Mouse (Mus musculus): ENCODE measurements at regions not wholly inside any gene's neighbourhood (a gene's known extent, or its start where the extent isn't known, plus 50 kb on each side); places are given as distances from the start of the nearest gene placed in this dataset.
A peak's percentile ranks its signal among the peaks of the same experiment; 100 is the strongest.

GRCm38 (mm10) chr10:24357636-24358035 is 134.3 kb downstream of the Moxd1 start:
- DNase-seq, result no peak
- no peak overlapping the region for H3K27ac ChIP-seq
- TF ChIP-seq CTCF (IDR thresholded peaks at IDR 0.05), result no peak
- H3K4me3 ChIP-seq, result no peak overlapping the region
- intact Hi-C loops (cut with DNase I), result no loop called here

GRCm38 (mm10) chr10:24361424-24361823 is 138.1 kb downstream of the Moxd1 start:
- H3K27ac ChIP-seq, result peak overlapping the region; percentile 56; the same call in 1 of the 2 replicates
- TF ChIP-seq CTCF (IDR thresholded peaks at IDR 0.05), result no peak
- no peak overlapping the region for H3K4me3 ChIP-seq
- no peak for DNase-seq
- intact Hi-C loops (cut with DNase I), result no loop called here

GRCm38 (mm10) chr10:24365369-24365768 is 142.1 kb downstream of the Moxd1 start:
- H3K4me3 ChIP-seq, result no peak overlapping the region
- DNase-seq, result no peak
- H3K27ac ChIP-seq, result no peak overlapping the region
- no peak for TF ChIP-seq CTCF (IDR thresholded peaks at IDR 0.05)
- intact Hi-C loops (cut with DNase I), result no loop called here

- DNase-seq, result no peak
- Histone ChIP-seq H3K27ac (no peak overlapping the region), H3K4me3 (no peak overlapping the region)
- no peak for TF ChIP-seq CTCF (IDR thresholded peaks at IDR 0.05)
- intact Hi-C loops (cut with DNase I), result no loop called here
Measured at GRCm38 (mm10) chr10:24367010-24367409, 143.7 kb downstream of the Moxd1 start.

- no peak overlapping the region for H3K4me3 ChIP-seq
- H3K27ac ChIP-seq, result no peak overlapping the region
- no peak for DNase-seq
- intact Hi-C loops (cut with DNase I), result no loop called here
- no peak for TF ChIP-seq CTCF (IDR thresholded peaks at IDR 0.05)
Measured at GRCm38 (mm10) chr10:24373957-24374356, 150.6 kb downstream of the Moxd1 start.

- Histone ChIP-seq H3K4me3 (no peak overlapping the region), H3K27ac (no peak overlapping the region)
- no peak for TF ChIP-seq CTCF (IDR thresholded peaks at IDR 0.05)
- DNase-seq, result no peak
- intact Hi-C loops (cut with DNase I), result no loop called here
Measured at GRCm38 (mm10) chr10:24379291-24379690, 156.0 kb downstream of the Moxd1 start.

GRCm38 (mm10) chr10:24380478-24381273 is 157.4 kb downstream of the Moxd1 start:
- DNase-seq, result no peak
- no peak overlapping the region for H3K27ac ChIP-seq
- TF ChIP-seq CTCF (IDR thresholded peaks at IDR 0.05), result no peak
- H3K4me3 ChIP-seq, result no peak overlapping the region
- intact Hi-C loops (cut with DNase I), result no loop called here

GRCm38 (mm10) chr10:24381917-24382316 is 158.6 kb downstream of the Moxd1 start:
- Histone ChIP-seq H3K27ac (no peak overlapping the region), H3K4me3 (no peak overlapping the region)
- peak; percentile 82 for TF ChIP-seq CTCF (IDR thresholded peaks at IDR 0.05)
- peak; percentile 62 for DNase-seq
- intact Hi-C loops (cut with DNase I), result loop anchor here (1.0 to 2.0 kb wide), 2 partner anchors 209 to 241 kb away; no protein-coding TSS in a partner anchor

- peak; percentile 22 for DNase-seq
- TF ChIP-seq CTCF (IDR thresholded peaks at IDR 0.05), result no peak
- Histone ChIP-seq H3K27ac (peak overlapping the region; percentile 53), H3K4me3 (no peak overlapping the region)
- intact Hi-C loops (cut with DNase I), result no loop called here
Measured at GRCm38 (mm10) chr10:24384061-24384460, 160.7 kb downstream of the Moxd1 start.

GRCm38 (mm10) chr10:24388229-24388628 is 164.9 kb downstream of the Moxd1 start:
- H3K4me3 ChIP-seq, result no peak overlapping the region
- intact Hi-C loops (cut with DNase I), result no loop called here
- DNase-seq, result peak; percentile 53
- TF ChIP-seq CTCF (IDR thresholded peaks at IDR 0.05), result no peak
- peak overlapping the region; percentile 81 for H3K27ac ChIP-seq

GRCm38 (mm10) chr10:24391039-24391438 is 167.7 kb downstream of the Moxd1 start:
- intact Hi-C loops (cut with DNase I), result no loop called here
- no peak overlapping the region for H3K4me3 ChIP-seq
- peak overlapping the region; percentile 54 for H3K27ac ChIP-seq
- TF ChIP-seq CTCF (IDR thresholded peaks at IDR 0.05), result no peak
- no peak for DNase-seq

GRCm38 (mm10) chr10:24392066-24392465 is 168.7 kb downstream of the Moxd1 start:
- peak overlapping the region; percentile 54 for H3K27ac ChIP-seq
- no peak for DNase-seq
- intact Hi-C loops (cut with DNase I), result no loop called here
- TF ChIP-seq CTCF (IDR thresholded peaks at IDR 0.05), result peak; percentile 7; the same call in 1 of the 2 replicates
- no peak overlapping the region for H3K4me3 ChIP-seq

GRCm38 (mm10) chr10:24395999-24396784 is 172.9 kb downstream of the Moxd1 start:
- TF ChIP-seq CTCF (IDR thresholded peaks at IDR 0.05), result no peak
- DNase-seq, result peak; percentile 85
- Histone ChIP-seq H3K4me3 (peak overlapping the region; percentile 15; the same call in 1 of the 2 replicates), H3K27ac (peak overlapping the region; percentile 78)
- intact Hi-C loops (cut with DNase I), result no loop called here

Measured in gastrocnemius, adult 2 months (tissue).